Mouse (Mus musculus) heart, adult 8-10 months (tissue): ENCODE data around the gene Tmem150a. TPM values are rescaled to one million over a fixed set of nuclear protein-coding genes. Genes with fewer than 3 reads are reported as not detected.

Experiments
- DNase-seq: peaks from one replicate; pipeline ENCODE4 v3.0.0; 2022; ENCODE audit warnings: low spot score
- total RNA-seq, 4 experiments: library from RNA; stranded (reverse); gene quantifications; 2 replicates each; pipeline ENCODE4 v1.2.4; 2022

The Tmem150a gene
- total RNA-seq, 4 experiments from 2014 or later: 20.4 to 24.3 (median 22.2) TPM

GRCm38 (mm10) chr6:72399967-72400366 lies 44.7 kb downstream of the Tmem150a start:
- DNase-seq: no peak

GRCm38 (mm10) chr6:72401875-72402274 lies 46.6 kb downstream of the Tmem150a start:
- DNase-seq: peak; percentile 83

- no peak for DNase-seq
Observed at GRCm38 (mm10) chr6:72405356-72405755, 50.1 kb downstream of the Tmem150a start.

- peak; percentile 73 for DNase-seq
Observed at GRCm38 (mm10) chr6:72407119-72407518, 51.9 kb downstream of the Tmem150a start.

Other genes with a start within 250 kb of the Tmem150a start
- 10 to 100 TPM in 2 of 4 experiments, 1 to 10 TPM in 2; 9.6 to 10.9 (median 10.1) TPM for gene Atoh8, start 119.9 kb upstream of the Tmem150a start, total RNA-seq
- gene Sftpb, start 50.8 kb upstream of the Tmem150a start, total RNA-seq: under 1 TPM in 1 of 4 experiments, not detected in 3; 0.23 TPM
- gene Usp39, start 10.3 kb upstream of the Tmem150a start, total RNA-seq: 10 to 100 TPM; 14.4 to 20.0 (median 15.2) TPM
- 10 to 100 TPM in 1 of 4 experiments, 1 to 10 TPM in 3; 7.6 to 10.4 (median 8.0) TPM for gene 0610030E20Rik, start 8.1 kb upstream of the Tmem150a start, total RNA-seq
- gene Rnf181, start 11.5 kb downstream of the Tmem150a start, total RNA-seq: 10 to 100 TPM; 39.5 to 49.6 (median 41.5) TPM
- 10 to 100 TPM; 58.0 to 68.1 (median 61.2) TPM for gene Vamp5, start 25.0 kb downstream of the Tmem150a start, total RNA-seq
- 10 to 100 TPM; 58.8 to 80.9 (median 70.8) TPM for gene Vamp8, start 35.3 kb downstream of the Tmem150a start, total RNA-seq
- gene Ggcx, start 58.9 kb downstream of the Tmem150a start, total RNA-seq: 10 to 100 TPM; 30.9 to 38.9 (median 33.8) TPM
- gene Mat2a, start 84.1 kb downstream of the Tmem150a start, total RNA-seq: 100 to 1,000 TPM; 112 to 150 (median 119) TPM
- gene Sh2d6, start 166.3 kb downstream of the Tmem150a start, total RNA-seq: not detected
- gene Capg, start 188.9 kb downstream of the Tmem150a start, total RNA-seq: 10 to 100 TPM in 1 of 4 experiments, 1 to 10 TPM in 3; 7.5 to 11.8 (median 9.2) TPM
- 10 to 100 TPM; 12.1 to 16.4 (median 14.5) TPM for gene Elmod3, start 243.0 kb downstream of the Tmem150a start, total RNA-seq
- gene Retsat, start 243.0 kb downstream of the Tmem150a start, total RNA-seq: 100 to 1,000 TPM; 170 to 247 (median 189) TPM